Mouse (Mus musculus) gastrocnemius, postnatal 14 days (tissue): Measurements from ENCODE around the gene Ugt1a9. TPM values are rescaled to one million over a fixed set of nuclear protein-coding genes. Genes with fewer than 3 reads are reported as not detected.

Experiments
- DNase-seq: peaks from one replicate; pipeline ENCODE4 v3.0.0; 2021; ENCODE audit warnings: mixed read lengths
- intact Hi-C: fragments of 180-260 bp; cut with DNase I; formaldehyde crosslinking; loops from one replicate; pipeline ENCODE4 v1.15.1; 2025; ENCODE audit warnings: low total_unique reads
- total RNA-seq, 2 experiments: library from RNA; stranded (reverse); gene quantifications; 2 replicates each; pipeline ENCODE4 v1.2.3; 2021

Ugt1a9 gene
- total RNA-seq, 2 experiments from 2014 or later = not detected

DNA sequence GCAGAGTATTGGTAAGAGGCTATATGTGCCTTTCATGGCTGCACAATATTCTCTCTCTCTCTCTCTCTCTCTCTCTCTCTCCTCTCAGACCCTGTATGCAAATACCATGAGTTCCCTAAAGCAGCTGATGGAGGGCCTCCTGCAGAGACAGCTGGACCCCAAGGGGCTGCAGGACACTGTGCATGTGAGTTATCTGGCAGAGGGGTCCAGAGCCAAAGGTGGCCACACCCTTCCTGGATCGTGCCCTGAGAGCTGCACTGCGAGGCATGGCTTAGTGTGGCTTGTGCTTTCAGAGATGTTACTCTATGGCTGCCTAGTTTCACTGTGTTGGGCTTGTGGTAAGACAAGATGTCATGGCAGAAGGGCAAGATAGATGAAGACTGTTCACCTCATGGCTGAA, 177.1 kb downstream of the Ugt1a9 start:
- intact Hi-C loops = no loop called here
- DNase-seq = no peak

DNA sequence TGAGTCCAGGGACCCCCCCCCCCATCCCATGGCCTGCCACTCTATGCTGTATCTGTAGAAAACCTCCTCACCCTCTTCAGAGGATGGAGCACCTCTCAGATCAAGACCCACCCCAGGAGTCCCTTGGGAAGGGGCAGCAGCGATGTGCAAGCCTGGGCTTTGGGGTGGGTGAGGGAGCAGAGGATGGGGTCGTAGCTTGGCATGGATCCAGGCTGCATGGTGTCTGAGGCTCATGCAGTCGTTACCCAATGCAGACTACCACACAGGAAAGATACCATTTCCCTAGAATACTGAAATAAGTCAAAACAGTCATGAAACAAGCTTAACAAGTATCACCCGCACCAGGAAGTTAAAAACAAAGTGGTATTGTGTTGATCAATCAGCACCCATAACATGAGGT, 178.1 kb downstream of the Ugt1a9 start:
- intact Hi-C loops = no loop called here
- DNase-seq = no peak

DNA sequence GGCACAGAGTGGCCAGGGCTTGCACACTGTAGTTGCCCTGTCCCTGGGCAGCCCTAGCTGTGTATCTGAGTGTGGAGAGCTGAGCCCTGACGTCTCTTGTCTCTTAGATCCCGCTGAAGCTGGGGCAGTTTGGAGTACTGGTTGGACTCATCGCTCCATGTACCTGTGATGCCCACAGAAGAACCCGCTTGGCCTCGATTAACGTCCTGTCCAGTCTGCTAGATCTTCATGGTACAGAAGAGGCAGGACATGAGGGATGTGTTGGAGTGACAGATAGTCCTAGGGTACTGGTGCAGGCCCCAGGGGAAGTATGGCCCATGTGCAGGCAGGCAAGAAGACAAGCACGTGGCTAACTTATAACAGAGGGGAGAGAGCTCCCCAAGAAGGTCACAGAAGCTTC, 179.0 kb downstream of the Ugt1a9 start:
- intact Hi-C loops = no loop called here

DNA sequence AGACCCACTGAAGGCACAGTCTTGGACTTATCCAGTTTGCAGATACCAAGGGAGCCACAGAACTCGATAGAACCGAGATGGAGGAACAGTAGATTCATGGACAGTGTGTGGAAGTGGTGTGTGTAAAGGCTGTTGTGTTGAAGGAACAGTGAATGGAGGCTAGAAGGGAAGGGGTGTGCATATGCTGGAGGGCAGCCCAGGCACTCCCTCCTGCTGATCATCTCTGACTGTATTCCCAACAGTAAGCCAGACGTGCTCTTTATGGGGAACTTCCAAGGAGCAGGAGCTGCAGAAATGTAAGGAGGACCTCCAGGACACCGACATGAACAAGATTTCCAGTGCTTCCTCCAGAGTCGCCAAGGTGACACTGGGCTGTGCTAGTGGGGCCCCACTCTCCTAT, 179.4 kb downstream of the Ugt1a9 start:
- no peak for DNase-seq
- intact Hi-C loops = no loop called here

More for the DNA sequence above, 179.0 kb downstream of the Ugt1a9 start:
- no peak for DNase-seq

DNA sequence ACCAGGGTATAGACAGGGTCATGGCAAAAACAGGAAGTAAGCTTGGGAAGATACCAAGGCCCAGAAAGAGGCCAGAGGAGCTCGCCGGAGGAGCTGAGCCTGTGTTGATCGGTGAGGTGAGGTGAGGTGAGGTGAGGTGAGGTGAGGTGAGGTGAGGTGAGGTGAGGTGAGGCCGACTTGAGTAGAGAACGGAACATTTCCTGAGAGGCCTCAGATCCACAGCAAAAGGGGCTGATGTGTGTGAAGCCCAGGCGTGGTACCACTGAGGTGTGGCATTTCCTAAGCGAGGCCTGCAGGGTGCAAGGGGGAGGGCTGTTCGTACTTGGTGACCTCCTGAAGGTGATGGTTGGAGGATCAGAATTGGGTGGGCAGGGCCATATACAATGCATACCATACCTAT, 182.5 kb downstream of the Ugt1a9 start:
- intact Hi-C loops = no loop called here
- DNase-seq = no peak

DNA sequence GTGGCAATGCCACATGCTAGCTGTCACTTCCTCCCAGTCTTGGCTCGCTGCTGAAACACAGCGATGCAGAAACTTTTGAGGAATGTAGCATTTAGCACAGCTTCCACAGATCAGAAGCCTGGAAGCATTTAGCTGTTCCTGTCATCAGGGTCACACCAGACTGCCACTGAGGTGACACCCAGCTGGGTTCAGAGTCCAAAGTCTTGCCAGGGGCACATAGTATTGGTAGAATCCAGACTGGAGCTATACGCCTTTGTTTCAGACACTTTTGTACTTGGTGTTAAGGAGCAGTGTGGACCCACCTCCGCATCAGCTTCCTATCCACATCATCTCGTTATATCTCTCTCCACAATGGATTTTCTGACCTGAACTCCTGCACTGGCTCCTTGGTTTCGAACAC, 182.9 kb downstream of the Ugt1a9 start:
- no peak for DNase-seq
- intact Hi-C loops = no loop called here

DNA sequence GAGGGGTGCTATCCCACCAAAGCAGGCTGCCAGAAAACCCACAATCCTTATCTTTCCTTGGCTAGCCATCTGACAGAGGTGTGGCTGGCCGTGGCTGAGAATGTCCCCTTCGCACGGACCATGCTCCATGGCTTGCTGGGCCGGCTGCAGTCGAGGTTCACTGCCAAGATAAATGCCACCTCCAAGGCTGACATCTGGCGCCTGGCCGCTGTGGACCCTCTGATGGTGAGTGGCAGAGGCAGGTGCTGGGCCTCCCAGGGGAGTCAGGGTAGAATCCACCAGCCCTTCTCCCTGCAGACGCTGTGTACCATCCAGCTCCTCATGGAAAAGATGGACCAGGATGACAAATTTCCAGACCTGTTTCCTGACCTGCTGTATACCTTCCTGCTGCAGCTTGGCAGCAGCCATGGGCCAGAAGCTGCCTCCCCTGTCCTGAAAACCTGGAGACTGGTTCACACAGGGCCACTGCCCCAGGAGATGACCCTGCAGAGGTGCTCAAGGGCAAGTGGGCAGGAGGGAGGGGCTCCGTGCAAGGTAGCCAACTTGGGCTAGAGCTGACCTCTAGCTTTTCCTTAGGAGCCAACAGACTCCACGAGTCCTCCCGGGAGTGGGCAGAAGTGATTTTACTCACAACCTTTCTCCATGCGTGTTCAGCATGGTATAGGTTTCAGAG, 184.3 kb downstream of the Ugt1a9 start:
- intact Hi-C loops = no loop called here
- DNase-seq = peak; percentile 72

DNA sequence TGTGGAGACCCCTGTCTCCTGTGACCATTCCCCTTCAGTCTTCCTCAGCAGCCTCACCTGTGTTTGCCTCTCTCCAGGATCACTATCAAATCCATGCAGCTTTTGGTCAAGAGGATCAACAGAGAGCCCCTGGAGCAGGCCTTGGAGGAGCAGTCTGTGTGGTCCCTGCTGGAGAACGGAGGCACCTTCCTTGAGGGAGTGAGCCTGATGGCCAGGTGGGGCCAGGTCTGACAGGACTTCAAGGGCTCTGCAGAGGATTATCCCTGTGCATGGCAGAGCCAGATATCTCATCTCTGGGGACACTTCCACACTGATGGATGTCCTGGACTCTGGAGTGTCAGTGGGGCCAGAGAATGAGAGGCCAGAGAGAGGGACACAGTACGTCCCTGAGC, 184.9 kb downstream of the Ugt1a9 start:
- DNase-seq = no peak
- intact Hi-C loops = no loop called here

DNA sequence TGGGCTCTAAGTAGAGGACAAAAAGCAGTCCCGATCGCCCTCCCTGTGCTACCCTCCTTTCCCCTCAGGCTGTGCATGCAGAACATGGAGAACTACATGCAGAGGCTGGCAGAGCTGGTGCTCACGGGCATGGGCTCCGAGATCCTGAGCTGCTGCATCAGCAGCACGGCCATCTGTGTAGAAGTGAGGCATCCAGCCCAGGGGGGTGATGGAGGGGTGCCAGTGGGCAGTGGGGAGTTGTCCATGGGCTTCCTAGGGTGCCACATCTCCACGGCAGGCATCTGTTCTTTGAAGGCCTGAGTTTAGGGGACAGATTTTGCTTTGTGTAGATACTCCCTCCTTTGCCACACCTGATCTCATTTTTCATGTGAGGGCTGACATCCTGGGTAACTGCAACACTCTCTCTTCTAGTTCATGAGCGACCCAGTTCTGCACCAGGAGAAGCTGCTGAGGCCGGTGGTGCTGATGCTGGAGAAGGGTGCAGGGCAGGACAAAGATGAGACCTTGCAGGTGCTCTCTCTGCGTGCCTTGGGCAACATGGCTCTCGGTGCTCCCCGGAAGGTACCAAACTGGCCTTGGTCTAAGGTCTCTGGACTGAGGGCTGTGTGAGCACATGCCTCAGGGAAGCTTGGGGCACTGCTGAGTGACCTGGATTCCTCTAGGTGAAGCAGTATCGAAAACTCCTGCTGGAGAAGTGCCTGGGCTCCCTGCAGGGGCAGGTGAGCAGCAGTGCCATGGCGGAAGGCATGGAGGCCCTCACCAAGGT, 185.6 kb downstream of the Ugt1a9 start:
- intact Hi-C loops = no loop called here
- no peak for DNase-seq

DNA sequence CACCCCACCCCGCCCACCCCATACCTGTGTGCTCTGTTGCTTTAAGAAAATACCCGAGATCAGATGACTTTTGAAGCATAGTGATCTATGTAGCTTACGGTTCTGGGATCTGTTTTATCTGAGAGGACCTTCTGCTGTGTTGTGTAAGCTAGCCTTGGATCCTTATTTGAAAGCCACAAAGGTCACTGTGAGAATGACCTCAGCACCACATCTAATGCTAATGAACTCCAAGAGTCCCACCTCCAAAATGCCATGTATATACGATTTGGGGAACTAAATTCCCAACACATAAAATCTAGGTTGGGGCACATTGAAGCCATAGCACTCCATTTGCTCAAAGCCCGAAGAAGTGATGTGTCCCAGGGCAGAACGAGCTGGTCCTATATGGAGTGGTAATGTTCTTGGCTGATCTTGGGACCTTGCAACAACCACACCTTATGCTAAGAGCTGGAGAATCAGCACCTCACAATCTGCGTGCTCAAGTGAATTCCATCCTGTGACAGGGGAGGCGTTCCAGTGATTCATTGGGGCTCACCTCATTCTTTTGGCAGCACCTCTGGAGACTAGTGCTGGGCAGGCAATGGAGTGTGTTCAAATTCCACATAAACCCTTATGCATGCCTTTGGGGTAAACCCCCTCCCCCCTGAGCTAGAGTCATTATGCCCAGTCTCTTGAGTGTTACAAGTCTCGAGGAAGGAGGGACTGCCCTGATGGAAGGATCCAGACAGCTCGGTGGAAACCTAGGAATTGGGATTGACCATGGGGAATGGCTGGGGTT, 186.5 kb downstream of the Ugt1a9 start:
- intact Hi-C loops = no loop called here
- DNase-seq = no peak

DNA sequence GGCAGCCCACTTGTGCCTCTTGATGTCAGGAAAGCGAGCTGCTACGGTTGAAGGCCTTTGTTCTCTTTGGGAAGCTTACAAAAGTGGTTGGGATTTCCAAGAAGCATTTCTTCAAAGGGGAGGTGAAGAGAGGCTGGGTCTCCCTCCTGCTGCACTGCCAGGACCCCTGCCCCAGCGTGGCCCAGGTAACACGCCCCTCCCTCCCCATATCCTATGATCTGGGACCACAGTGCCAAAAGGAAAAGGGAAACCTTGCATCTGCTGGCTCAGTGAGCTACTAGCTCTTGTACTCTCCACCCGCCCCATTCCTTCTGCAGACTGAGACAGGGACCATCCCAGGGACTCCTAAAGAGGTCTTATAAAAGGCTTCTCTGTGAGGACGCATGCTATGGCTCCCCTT, 187.1 kb downstream of the Ugt1a9 start:
- intact Hi-C loops = no loop called here
- no peak for DNase-seq

DNA sequence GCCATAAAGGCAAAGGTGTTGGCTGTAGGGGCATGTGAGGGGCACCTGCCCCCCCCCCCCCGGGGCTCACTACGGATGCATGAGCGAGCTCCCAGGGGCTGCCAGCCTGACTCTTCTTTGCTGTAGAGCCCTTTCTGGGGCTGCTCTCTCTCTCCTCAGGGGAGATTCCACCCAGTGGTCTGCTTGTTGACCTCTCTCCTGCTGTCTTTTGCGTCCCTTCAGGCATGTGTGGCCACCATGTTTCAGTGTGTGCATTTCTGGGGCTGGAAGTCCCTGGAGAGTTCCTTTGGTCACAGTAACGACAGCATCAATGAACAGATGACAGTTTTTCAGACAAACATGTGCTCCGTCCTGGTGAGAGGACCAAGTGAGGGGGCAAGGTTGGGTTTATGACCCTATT, 187.8 kb downstream of the Ugt1a9 start:
- DNase-seq = no peak
- intact Hi-C loops = no loop called here

DNA sequence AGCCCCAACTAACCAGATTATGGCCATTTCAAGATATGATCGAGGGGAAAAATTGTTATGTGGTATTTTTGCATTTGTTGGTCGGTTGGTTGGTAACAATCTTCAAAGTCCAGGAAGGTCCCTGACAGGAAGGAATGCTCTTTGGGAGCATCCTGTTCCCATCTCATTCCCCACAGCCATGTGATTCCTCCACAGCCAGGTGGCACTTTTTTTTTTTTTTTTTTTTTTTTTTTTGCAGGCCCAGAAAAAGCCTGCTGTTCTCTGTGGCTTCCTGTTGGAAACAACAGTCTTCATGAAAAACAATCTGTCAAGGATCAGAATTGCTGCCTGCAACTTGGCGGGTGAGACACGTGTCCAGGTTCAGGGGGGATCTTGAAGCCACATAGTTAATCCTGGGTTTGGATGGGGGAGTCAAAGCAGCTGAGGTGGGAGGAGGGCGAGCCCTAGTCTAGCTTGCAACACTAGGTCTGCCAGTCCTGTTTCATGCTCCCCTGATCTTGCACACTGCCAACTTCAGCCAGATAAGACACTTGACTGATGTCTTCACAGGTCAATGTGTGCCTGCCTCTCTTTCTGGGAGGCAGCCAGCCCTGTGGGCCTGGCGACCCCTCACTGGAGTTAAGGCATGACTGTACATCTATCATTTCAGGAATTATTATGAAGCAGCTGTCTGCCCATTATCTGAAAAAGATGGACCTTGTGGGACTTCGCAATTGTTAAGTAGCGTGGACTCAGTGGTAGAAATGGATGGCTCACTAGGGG, 188.5 kb downstream of the Ugt1a9 start:
- DNase-seq = no peak
- intact Hi-C loops = no loop called here

DNA sequence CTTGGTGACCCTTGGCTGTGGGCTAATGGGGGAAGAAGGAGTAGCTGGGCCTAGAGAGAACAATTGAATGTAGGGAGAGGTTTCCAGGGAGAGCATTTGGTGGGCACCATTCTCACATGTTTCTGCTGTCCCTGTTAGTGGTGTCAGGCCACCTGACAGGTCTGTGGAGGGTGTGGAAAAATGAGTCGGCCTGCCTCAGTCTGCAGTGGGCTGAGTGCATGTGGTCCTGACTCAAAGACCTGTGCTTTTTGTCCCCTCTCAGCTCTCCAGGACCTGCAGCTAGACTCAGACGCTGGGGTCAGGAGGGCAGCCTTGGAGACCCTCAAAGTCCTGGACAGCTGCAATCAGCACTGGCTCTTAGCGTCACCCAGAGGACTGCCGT, 189.0 kb downstream of the Ugt1a9 start:
- no peak for DNase-seq
- intact Hi-C loops = no loop called here

DNA sequence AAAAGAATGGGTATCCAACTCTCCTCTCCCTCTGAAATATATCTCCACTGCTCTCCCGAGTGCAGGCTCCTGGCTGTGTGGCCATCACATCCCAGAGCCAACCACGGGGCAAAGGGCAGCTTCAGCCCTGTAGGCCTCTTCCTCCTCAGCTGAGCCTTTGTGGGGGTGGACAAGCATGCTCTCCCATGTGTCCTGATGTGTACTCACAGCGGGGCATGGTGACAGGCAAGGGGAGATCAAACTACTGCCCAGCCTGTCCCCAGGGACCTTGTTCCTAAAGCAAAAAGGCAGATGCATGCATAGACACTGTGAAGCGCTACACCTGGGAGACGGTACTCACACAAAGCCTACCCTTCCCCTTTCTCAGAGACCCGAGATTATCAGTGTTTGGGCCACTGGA, 189.5 kb downstream of the Ugt1a9 start:
- intact Hi-C loops = no loop called here
- no peak for DNase-seq

DNA sequence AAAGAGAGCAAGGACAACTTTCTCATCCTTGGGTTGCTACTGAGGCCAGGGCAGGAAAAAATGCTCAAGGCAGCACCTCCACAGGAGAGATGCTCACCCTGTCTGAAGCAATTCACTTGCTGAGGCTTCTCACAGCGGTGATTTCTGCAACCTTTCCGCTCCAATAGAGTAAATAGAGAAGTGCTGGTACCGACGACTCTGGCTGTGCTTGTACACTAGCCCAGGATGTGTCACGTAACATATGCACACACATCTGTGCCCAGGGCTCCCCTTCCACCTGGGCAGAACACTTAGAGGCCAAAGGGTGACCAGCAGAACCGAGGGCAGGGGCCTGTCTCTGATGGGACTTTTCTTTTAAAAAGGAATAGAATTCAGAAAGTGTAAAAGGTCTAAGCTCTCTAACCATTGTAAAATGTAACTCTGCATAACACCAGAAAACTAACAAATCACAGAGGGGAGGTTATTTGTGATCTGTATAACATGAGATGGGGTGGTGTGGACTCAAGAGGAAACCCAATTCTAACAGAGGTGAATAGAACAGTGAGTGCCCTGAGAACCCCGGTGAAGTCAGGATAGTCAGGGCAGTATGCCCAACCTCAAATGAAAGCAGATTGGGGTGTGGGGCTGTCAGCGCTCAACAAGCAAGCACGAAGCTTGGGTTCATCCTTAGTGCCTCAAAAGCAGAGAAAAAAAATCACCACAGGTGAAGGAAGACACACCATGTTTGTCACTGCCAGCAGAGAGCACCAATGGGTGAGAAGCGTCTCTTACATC, 190.2 kb downstream of the Ugt1a9 start:
- intact Hi-C loops = no loop called here
- no peak for DNase-seq

DNA sequence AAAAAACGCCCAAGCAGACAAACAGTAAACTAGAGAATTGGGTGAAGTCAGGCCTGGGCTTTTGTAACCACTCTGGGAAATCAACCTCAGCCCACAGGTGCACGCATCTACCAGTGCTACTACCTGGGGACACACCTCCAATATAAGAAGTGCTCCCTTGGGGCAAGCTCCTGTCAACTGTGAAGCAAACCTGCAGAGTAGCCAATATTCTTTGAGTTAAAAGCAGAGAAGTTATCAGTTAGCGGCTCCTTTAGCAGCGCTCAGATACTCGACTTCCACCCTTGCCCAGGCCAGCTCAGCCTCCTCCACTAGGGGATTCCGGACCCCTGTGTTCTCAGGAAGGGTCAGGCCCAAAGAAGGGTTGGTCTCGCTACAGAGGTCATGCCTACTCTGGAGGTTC, 191.1 kb downstream of the Ugt1a9 start:
- DNase-seq = no peak
- intact Hi-C loops = no loop called here

DNA sequence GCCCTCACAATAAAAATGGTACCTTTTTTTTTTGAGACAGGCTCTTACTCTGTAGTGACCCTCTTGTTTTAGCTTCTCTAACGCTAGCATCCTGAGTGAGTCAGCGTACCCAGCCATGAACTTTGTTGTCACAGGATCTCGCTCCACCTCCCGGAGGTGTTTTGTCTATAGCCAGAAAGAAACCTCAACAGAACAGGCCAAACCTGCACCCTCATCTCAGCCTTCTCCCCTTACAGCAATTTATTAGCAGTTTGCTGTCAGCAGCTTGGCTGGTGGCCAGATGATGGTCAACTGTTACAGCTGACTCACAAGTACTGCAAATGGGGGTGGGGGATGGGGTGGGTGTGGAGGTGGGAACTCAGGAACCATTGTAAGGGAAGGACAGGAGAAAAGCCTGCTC, 191.7 kb downstream of the Ugt1a9 start:
- DNase-seq = peak; percentile 66
- intact Hi-C loops = no loop called here

DNA sequence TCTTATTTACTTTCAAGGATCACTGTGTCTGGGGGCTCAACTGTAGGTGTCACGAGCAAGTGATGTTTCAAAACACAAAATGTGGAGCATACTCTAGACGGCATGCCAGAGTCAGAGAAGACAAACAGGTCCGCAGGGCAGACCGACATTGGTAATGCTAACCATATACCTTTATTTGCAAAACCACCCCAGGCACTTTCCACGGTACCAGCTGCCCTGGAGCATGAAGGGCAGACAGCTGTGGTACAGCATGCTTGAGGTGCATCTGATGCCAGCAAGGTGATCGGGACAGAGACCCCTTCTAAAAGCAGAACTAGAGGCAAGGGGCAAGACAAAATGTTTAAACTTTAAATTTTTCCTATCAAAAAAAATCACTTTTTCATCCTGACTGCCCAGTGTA, 192.4 kb downstream of the Ugt1a9 start:
- intact Hi-C loops = no loop called here
- no peak for DNase-seq
